9 mouse cellular contexts compared by ENCODE assay signal in genomic region chr9:21791861-21792260, GRCm38 (mm10). TPM values are rescaled to one million over a fixed set of nuclear protein-coding genes. Genes with fewer than 3 reads are reported as not detected.
DNase-seq lines count a peak whose midpoint lies in the region; ATAC-seq and TF ChIP-seq lines count a peak whose summit lies in the region.
"Had no signal": no experiment of that assay in that cellular context is flagged by ENCODE, and none has a peak within 500 bp of the region (broad histone marks: within the 10 kb centered on the region; RNA-seq: fewer than 3 reads in every experiment).

No protein-coding gene starts in this region.

- H3K36me3 ChIP-seq in liver, embryonic 16.5 days (ENCODE audit: control insufficient read depth, insufficient read depth): peaks cover 3% of the 10 kb centered on the region; the same call in 1 of the 2 replicates
- peaks cover 56% of the 10 kb centered on the region for H3K36me3 ChIP-seq in liver, embryonic 12.5 days
- peaks cover 58% of the 10 kb centered on the region for H3K36me3 ChIP-seq in stomach, embryonic 14.5 days (ENCODE audit: control insufficient read depth, insufficient read depth, low read length)
- H3K36me3 ChIP-seq in forebrain, embryonic 13.5 days (ENCODE audit: poor library complexity, severe bottlenecking): peaks cover 16% of the 10 kb centered on the region
- H3K36me3 ChIP-seq: G1E had no signal

- intact Hi-C loops in gastrocnemius, adult 2 months (cut with DNase I): no loop called here

- H3K27me3 ChIP-seq in liver, embryonic 16.5 days (ENCODE audit: control insufficient read depth, insufficient read depth, low read depth, low read length): no peaks in the 10 kb centered on the region
- H3K27me3 ChIP-seq in liver, embryonic 12.5 days (replicated peaks): no peaks in the 10 kb centered on the region
- no peaks in the 10 kb centered on the region for H3K27me3 ChIP-seq in stomach, embryonic 14.5 days (ENCODE audit: control insufficient read depth, insufficient read depth, low read length)
- H3K27me3 ChIP-seq in forebrain, embryonic 13.5 days: no peaks in the 10 kb centered on the region

- peaks cover 8% of the 10 kb centered on the region for H3K4me1 ChIP-seq in liver, embryonic 16.5 days (ENCODE audit: control insufficient read depth, low read depth, low read length)
- H3K4me1 ChIP-seq in liver, embryonic 12.5 days: peaks cover 28% of the 10 kb centered on the region
- H3K4me1 ChIP-seq in stomach, embryonic 14.5 days (ENCODE audit: control insufficient read depth, insufficient read depth, low read length): peaks cover 34% of the 10 kb centered on the region
- H3K4me1 ChIP-seq in forebrain, embryonic 13.5 days: peaks cover 17% of the 10 kb centered on the region

- H3K9me3 ChIP-seq in liver, embryonic 16.5 days (replicated peaks; ENCODE audit: control insufficient read depth, low read length): no peaks in the 10 kb centered on the region
- no peaks in the 10 kb centered on the region for H3K9me3 ChIP-seq in liver, embryonic 12.5 days (replicated peaks)
- no peaks in the 10 kb centered on the region for H3K9me3 ChIP-seq in stomach, embryonic 14.5 days (ENCODE audit: control insufficient read depth, low read depth, low read length)
- no peaks in the 10 kb centered on the region for H3K9me3 ChIP-seq in forebrain, embryonic 13.5 days (replicated peaks)
- H3K9me3 ChIP-seq: G1E had no signal

- H3K4me2 ChIP-seq in liver, embryonic 16.5 days (ENCODE audit: low read depth, low read length): no peak overlapping the region
- no peak overlapping the region for H3K4me2 ChIP-seq in liver, embryonic 12.5 days
- 0 out of 2 replicates have a peak overlapping the region, but pooled peaks have one; percentile 3 for H3K4me2 ChIP-seq in stomach, embryonic 14.5 days (replicated peaks; ENCODE audit: low read depth, low read length)
- no peak overlapping the region for H3K4me2 ChIP-seq in forebrain, embryonic 13.5 days

- 64% methylated on average over 8 of the region's 8 CpGs for WGBS in liver, embryonic 16.5 days (ENCODE audit: insufficient replicate concordance)
- 80% methylated on average over 8 of the region's 8 CpGs for WGBS in liver, embryonic 12.5 days (ENCODE audit: insufficient replicate concordance)
- 68% methylated on average over 8 of the region's 8 CpGs for WGBS in stomach, embryonic 14.5 days
- 91% methylated on average over 8 of the region's 8 CpGs for WGBS in forebrain, embryonic 13.5 days

- H3K9ac ChIP-seq in liver, embryonic 16.5 days (ENCODE audit: low read depth, low read length): no peak overlapping the region
- no peak overlapping the region for H3K9ac ChIP-seq in liver, embryonic 12.5 days
- no peak overlapping the region for H3K9ac ChIP-seq in stomach, embryonic 14.5 days (replicated peaks; ENCODE audit: low read depth, low read length)
- H3K9ac ChIP-seq in forebrain, embryonic 13.5 days: no peak overlapping the region

- peak; percentile 82 for DNase-seq in gastrocnemius, adult 2 months
- DNase-seq in kidney, adult 18-20 months: peak; percentile 43
- no peak for DNase-seq in layer of hippocampus, adult 18-20 months (ENCODE audit: low spot score in 2 of 2)
- DNase-seq in right cerebral cortex, adult 2 months (ENCODE audit: low spot score in 2 of 2): no peak

- ATAC-seq in liver, embryonic 16.5 days (ENCODE audit: low read depth): 0 out of 2 replicates have a peak, but pooled peaks have one; percentile 30
- no peak for ATAC-seq in liver, embryonic 12.5 days
- ATAC-seq in stomach, embryonic 14.5 days (ENCODE audit: insufficient number of reproducible peaks, insufficient read depth, low FRiP score, low read depth): no peak
- no peak for ATAC-seq in forebrain, embryonic 13.5 days

- no peak for TF ChIP-seq CTCF in gastrocnemius, adult 2 months (IDR thresholded peaks at IDR 0.05)

- H3K4me3 ChIP-seq in liver, embryonic 16.5 days (ENCODE audit: low read depth, low read length): no peak overlapping the region
- no peak overlapping the region for H3K4me3 ChIP-seq in liver, embryonic 12.5 days
- H3K4me3 ChIP-seq in gastrocnemius, adult 2 months: peak overlapping the region; percentile 48
- no peak overlapping the region for H3K4me3 ChIP-seq in stomach, embryonic 14.5 days (ENCODE audit: low read depth, low read length)
- no peak overlapping the region for H3K4me3 ChIP-seq in forebrain, embryonic 13.5 days

- H3K27ac ChIP-seq in liver, embryonic 16.5 days (ENCODE audit: low read length): no peak overlapping the region
- no peak overlapping the region for H3K27ac ChIP-seq in liver, embryonic 12.5 days
- peak overlapping the region; percentile 79 for H3K27ac ChIP-seq in gastrocnemius, adult 2 months
- no peak overlapping the region for H3K27ac ChIP-seq in stomach, embryonic 14.5 days (ENCODE audit: low read length)
- H3K27ac ChIP-seq in forebrain, embryonic 13.5 days: no peak overlapping the region; the same call in 1 of the 2 replicates

RNA-seq across cellular contexts. Expression of gene Kank2, which starts 6.7 kb away (rescaled TPM):
- polyA plus RNA-seq in liver, embryonic 16.5 days (2015; fragmentation: Nextera tagmentation; extraction: Ambion mirVana): 3.8 and 5.0 TPM in 2 replicates
- 5.0 and 5.5 TPM in 2 replicates for polyA plus RNA-seq in liver, embryonic 12.5 days (2016; fragmentation: Nextera tagmentation; extraction: Ambion mirVana)
- total RNA-seq in gastrocnemius, adult 2 months (2021): 10 to 100 TPM; 11.5 to 16.6 TPM
- 10.3 and 10.4 TPM in 2 replicates for polyA plus RNA-seq in stomach, embryonic 14.5 days (2014; fragmentation: Nextera tagmentation; extraction: Ambion mirVana)
- polyA plus RNA-seq in forebrain, embryonic 13.5 days (2015; fragmentation: Nextera tagmentation; extraction: Ambion mirVana): 2.6 and 3.1 TPM in 2 replicates
- total RNA-seq in layer of hippocampus, adult 18-20 months (2021): 1 to 10 TPM; 7.4 to 7.6 TPM
- polyA plus RNA-seq: G1E had no signal

RNA-seq across cellular contexts. Expression of gene Spc24, which starts 31.8 kb away (rescaled TPM):
- 68.0 and 75.7 TPM in 2 replicates for polyA plus RNA-seq in liver, embryonic 16.5 days (2015; fragmentation: Nextera tagmentation; extraction: Ambion mirVana)
- polyA plus RNA-seq in liver, embryonic 12.5 days (2016; fragmentation: Nextera tagmentation; extraction: Ambion mirVana): 112 and 114 TPM in 2 replicates
- under 1 TPM; 0.50 to 0.89 TPM for total RNA-seq in gastrocnemius, adult 2 months (2021)
- 111 and 120 TPM in 2 replicates for polyA plus RNA-seq in stomach, embryonic 14.5 days (2014; fragmentation: Nextera tagmentation; extraction: Ambion mirVana)
- 95.6 and 95.7 TPM in 2 replicates for polyA plus RNA-seq in forebrain, embryonic 13.5 days (2015; fragmentation: Nextera tagmentation; extraction: Ambion mirVana)
- 1 to 10 TPM; 1.9 to 2.7 TPM for total RNA-seq in layer of hippocampus, adult 18-20 months (2021)

RNA-seq across cellular contexts. Expression of gene Angptl8, which starts 43.4 kb away (rescaled TPM):
- 51.1 and 55.7 TPM in 2 replicates for polyA plus RNA-seq in liver, embryonic 16.5 days (2015; fragmentation: Nextera tagmentation; extraction: Ambion mirVana)
- polyA plus RNA-seq in liver, embryonic 12.5 days (2016; fragmentation: Nextera tagmentation; extraction: Ambion mirVana): 13.4 and 14.1 TPM in 2 replicates
- total RNA-seq in gastrocnemius, adult 2 months (2021): not detected
- 2.8 and 2.9 TPM in 2 replicates for polyA plus RNA-seq in stomach, embryonic 14.5 days (2014; fragmentation: Nextera tagmentation; extraction: Ambion mirVana)
- 0.21 TPM in 1 of 2 replicates, not detected in the other for polyA plus RNA-seq in forebrain, embryonic 13.5 days (2015; fragmentation: Nextera tagmentation; extraction: Ambion mirVana)
- not detected for total RNA-seq in layer of hippocampus, adult 18-20 months (2021)
- total RNA-seq: G1E had no signal
- polyA plus RNA-seq: G1E had no signal

Comparison
In these comparisons a context has a peak if more than half of its experiments do, and no peak if none do; other contexts are left out.
1. DNase-seq: peak in gastrocnemius, adult 2 months (single experiment) and kidney, adult 18-20 months (single experiment); none in layer of hippocampus, adult 18-20 months (0 of 2) and right cerebral cortex, adult 2 months (0 of 2).